Mouse (Mus musculus) spleen, adult 2 months (tissue): ENCODE results near the gene H6pd.

Source experiments
- CTCF ChIP-seq: fragments of 200-500 bp; IDR thresholded peaks from 2 replicates; pipeline ENCODE4 v1.5.1; 2011; ENCODE audit warnings: mild to moderate bottlenecking, inconsistent platforms; ENCODE audit not compliant: insufficient read depth, insufficient read length, insufficient replicate concordance; ENCODE audit errors: extremely low read depth
- POLR2A ChIP-seq: fragments of 200-500 bp; IDR thresholded peaks from 2 replicates; pipeline ENCODE4 v1.6.1; 2011; ENCODE audit warnings: low read depth, low read length, inconsistent platforms

- TF ChIP-seq CTCF = no peak
- TF ChIP-seq POLR2A = no peak
Observed at GRCm38 (mm10) chr4:150040003-150040581, 31.3 kb upstream of the H6pd start.
